Mouse (Mus musculus) midbrain, embryonic 10.5 days (tissue): Measurements from ENCODE around the gene Ccdc141. TPM values are rescaled to one million over a fixed set of nuclear protein-coding genes. Genes with fewer than 3 reads are reported as not detected.

Experiments
- DNase-seq: peaks from one replicate; pipeline ENCODE4 v3.0.0-alpha.2; 2017; ENCODE audit warnings: low spot score
- H3K27ac ChIP-seq: fragments of 300-500 bp; sonication (generic); replicated peaks from 2 replicates; pipeline ENCODE4 v1.5.1; 2016; ENCODE audit warnings: mild to moderate bottlenecking
- H3K27me3 ChIP-seq: fragments of 300-500 bp; sonication (generic); 2 replicates; pipeline ENCODE4 v1.6.1; 2016; ENCODE audit warnings: low read depth, mild to moderate bottlenecking; ENCODE audit not compliant: poor library complexity, severe bottlenecking
- H3K36me3 ChIP-seq: fragments of 300-500 bp; sonication (generic); 2 replicates; pipeline ENCODE4 v1.6.1; 2016; ENCODE audit warnings: mild to moderate bottlenecking, moderate library complexity
- H3K4me1 ChIP-seq: fragments of 300-500 bp; sonication (generic); 2 replicates; pipeline ENCODE4 v1.6.1; 2016
- H3K4me3 ChIP-seq: fragments of 300-500 bp; sonication (generic); 2 replicates; pipeline ENCODE4 v1.5.1; 2016; ENCODE audit warnings: mild to moderate bottlenecking, moderate library complexity
- H3K9me3 ChIP-seq: fragments of 300-500 bp; sonication (generic); replicated peaks from 2 replicates; pipeline ENCODE4 v1.6.1; 2016; ENCODE audit warnings: mild to moderate bottlenecking
- WGBS: fragments of 180-500 bp; shearing (Covaris S2); methylation state at CpG from one replicate; pipeline ENCODE4 v1.1.7; 2016; 5-methylcytosine and 5-hydroxymethylcytosine counted together
- polyA plus RNA-seq: library from polyadenylated mRNA; unstranded; fragments of >200 nt; fragmentation: Nextera tagmentation; extraction: Ambion mirVana; gene quantifications from 2 replicates; pipeline ENCODE4 v1.2.1, GENCODE M21; 2016

Ccdc141 gene
- polyA plus RNA-seq, 1 experiment from 2014 or later: 4.3 TPM

GRCm38 (mm10) chr2:77189671-77190070, 19.2 kb upstream of the Ccdc141 start:
- Histone ChIP-seq H3K4me1 (no peaks in the 10 kb centered on the region), H3K4me3 (no peak overlapping the region), H3K36me3 (peaks cover 75% of the 10 kb centered on the region), H3K9me3 (no peaks in the 10 kb centered on the region), H3K27me3 (no peaks in the 10 kb centered on the region), H3K27ac (no peak overlapping the region)
- DNase-seq: peak; percentile 10
- 94% methylated on average over 7 of the region's 7 CpGs for WGBS

GRCm38 (mm10) chr2:77187501-77187900, 17.1 kb upstream of the Ccdc141 start:
- no peaks in the 10 kb centered on the region for H3K9me3 ChIP-seq
- DNase-seq: no peak
- no peaks in the 10 kb centered on the region for H3K4me1 ChIP-seq
- H3K36me3 ChIP-seq: peaks cover 66% of the 10 kb centered on the region
- no peak overlapping the region for H3K27ac ChIP-seq
- no peaks in the 10 kb centered on the region for H3K27me3 ChIP-seq
- H3K4me3 ChIP-seq: no peak overlapping the region
- 91% methylated on average over 3 of the region's 3 CpGs for WGBS

GRCm38 (mm10) chr2:77186912-77187311, 16.5 kb upstream of the Ccdc141 start:
- H3K36me3 ChIP-seq: peaks cover 60% of the 10 kb centered on the region
- H3K9me3 ChIP-seq: no peaks in the 10 kb centered on the region
- 76% methylated on average over 8 of the region's 8 CpGs for WGBS
- H3K27me3 ChIP-seq: no peaks in the 10 kb centered on the region
- no peaks in the 10 kb centered on the region for H3K4me1 ChIP-seq
- no peak overlapping the region for H3K27ac ChIP-seq
- DNase-seq: no peak
- no peak overlapping the region for H3K4me3 ChIP-seq

GRCm38 (mm10) chr2:77184049-77184571, 13.7 kb upstream of the Ccdc141 start:
- no peak for DNase-seq
- Histone ChIP-seq H3K27ac (no peak overlapping the region), H3K9me3 (no peaks in the 10 kb centered on the region), H3K36me3 (peaks cover 39% of the 10 kb centered on the region), H3K4me3 (no peak overlapping the region), H3K4me1 (no peaks in the 10 kb centered on the region), H3K27me3 (no peaks in the 10 kb centered on the region)
- WGBS: 86% methylated on average over 8 of the region's 8 CpGs

GRCm38 (mm10) chr2:77183646-77184045, 13.2 kb upstream of the Ccdc141 start:
- H3K9me3 ChIP-seq: no peaks in the 10 kb centered on the region
- no peak overlapping the region for H3K4me3 ChIP-seq
- H3K4me1 ChIP-seq: no peaks in the 10 kb centered on the region
- no peak for DNase-seq
- peaks cover 37% of the 10 kb centered on the region for H3K36me3 ChIP-seq
- 92% methylated on average over 2 of the region's 2 CpGs for WGBS
- H3K27me3 ChIP-seq: no peaks in the 10 kb centered on the region
- H3K27ac ChIP-seq: no peak overlapping the region

GRCm38 (mm10) chr2:77182996-77183380, 12.6 kb upstream of the Ccdc141 start:
- no peak overlapping the region for H3K4me3 ChIP-seq
- H3K9me3 ChIP-seq: no peaks in the 10 kb centered on the region
- no peak for DNase-seq
- no peak overlapping the region for H3K27ac ChIP-seq
- peaks cover 31% of the 10 kb centered on the region for H3K36me3 ChIP-seq
- no peaks in the 10 kb centered on the region for H3K4me1 ChIP-seq
- no peaks in the 10 kb centered on the region for H3K27me3 ChIP-seq
- WGBS: 86% methylated on average over 6 of the region's 6 CpGs

GRCm38 (mm10) chr2:77182271-77182995, 12.0 kb upstream of the Ccdc141 start:
- WGBS: 88% methylated on average over 4 of the region's 4 CpGs
- DNase-seq: no peak

GRCm38 (mm10) chr2:77177472-77177871, 7.0 kb upstream of the Ccdc141 start:
- Histone ChIP-seq H3K27ac (peak overlapping the region; percentile 55), H3K9me3 (no peaks in the 10 kb centered on the region)

More at GRCm38 (mm10) chr2:77182271-77182995, 12.0 kb upstream of the Ccdc141 start:
- H3K36me3 ChIP-seq: peaks cover 25% of the 10 kb centered on the region
- H3K4me1 ChIP-seq: no peaks in the 10 kb centered on the region
- no peaks in the 10 kb centered on the region for H3K9me3 ChIP-seq
- H3K27me3 ChIP-seq: no peaks in the 10 kb centered on the region
- no peak overlapping the region for H3K27ac ChIP-seq
- no peak overlapping the region for H3K4me3 ChIP-seq

GRCm38 (mm10) chr2:77176413-77176812, 6.0 kb upstream of the Ccdc141 start:
- peak; percentile 11 for DNase-seq
- H3K36me3 ChIP-seq: peaks cover 2% of the 10 kb centered on the region; the same call in 1 of the 2 replicates
- no peaks in the 10 kb centered on the region for H3K27me3 ChIP-seq
- 78% methylated on average over 10 of the region's 10 CpGs for WGBS
- H3K4me3 ChIP-seq: no peak overlapping the region
- H3K27ac ChIP-seq: 0 out of 2 replicates have a peak overlapping the region, but pooled peaks have one; percentile 28
- H3K4me1 ChIP-seq: peaks cover 29% of the 10 kb centered on the region
- H3K9me3 ChIP-seq: no peaks in the 10 kb centered on the region

More at GRCm38 (mm10) chr2:77177472-77177871, 7.0 kb upstream of the Ccdc141 start:
- no peak overlapping the region for H3K4me3 ChIP-seq
- peaks cover 19% of the 10 kb centered on the region for H3K4me1 ChIP-seq
- DNase-seq: peak; percentile 11
- no peaks in the 10 kb centered on the region for H3K27me3 ChIP-seq
- WGBS: 84% methylated on average over 2 of the region's 2 CpGs
- peaks cover 2% of the 10 kb centered on the region; the same call in 1 of the 2 replicates for H3K36me3 ChIP-seq

GRCm38 (mm10) chr2:77175411-77175810, 5.0 kb upstream of the Ccdc141 start:
- peak; percentile 7 for DNase-seq
- no peaks in the 10 kb centered on the region for H3K9me3 ChIP-seq
- H3K27me3 ChIP-seq: no peaks in the 10 kb centered on the region
- H3K4me1 ChIP-seq: peaks cover 39% of the 10 kb centered on the region
- 0 out of 2 replicates have a peak overlapping the region, but pooled peaks have one; percentile 9 for H3K27ac ChIP-seq
- peaks cover 2% of the 10 kb centered on the region; the same call in 1 of the 2 replicates for H3K36me3 ChIP-seq
- H3K4me3 ChIP-seq: no peak overlapping the region
- 78% methylated on average over 7 of the region's 7 CpGs for WGBS

GRCm38 (mm10) chr2:77174313-77174712, 3.9 kb upstream of the Ccdc141 start:
- H3K36me3 ChIP-seq: no peaks in the 10 kb centered on the region
- H3K27me3 ChIP-seq: no peaks in the 10 kb centered on the region
- 74% methylated on average over 2 of the region's 2 CpGs for WGBS
- DNase-seq: peak; percentile 7
- no peak overlapping the region for H3K4me3 ChIP-seq
- no peaks in the 10 kb centered on the region for H3K9me3 ChIP-seq
- no peak overlapping the region for H3K27ac ChIP-seq
- H3K4me1 ChIP-seq: peaks cover 50% of the 10 kb centered on the region

- no peak overlapping the region for H3K4me3 ChIP-seq
- no peak overlapping the region for H3K27ac ChIP-seq
- H3K4me1 ChIP-seq: peaks cover 52% of the 10 kb centered on the region
- DNase-seq: peak; percentile 4
- H3K27me3 ChIP-seq: no peaks in the 10 kb centered on the region; the same call in 1 of the 2 replicates
- 91% methylated on average over 6 of the region's 6 CpGs for WGBS
- H3K9me3 ChIP-seq: no peaks in the 10 kb centered on the region
- no peaks in the 10 kb centered on the region for H3K36me3 ChIP-seq
Measured at GRCm38 (mm10) chr2:77173821-77174220, 3.4 kb upstream of the Ccdc141 start.

- whole genome bisulfite sequencing: 81% methylated on average over 6 of the region's 6 CpGs
- no peak overlapping the region for H3K27ac ChIP-seq
- no peaks in the 10 kb centered on the region for H3K36me3 ChIP-seq
- H3K4me3 ChIP-seq: no peak overlapping the region
- no peak for DNase-seq
- no peaks in the 10 kb centered on the region; the same call in 1 of the 2 replicates for H3K27me3 ChIP-seq
- H3K9me3 ChIP-seq: no peaks in the 10 kb centered on the region
- peaks cover 52% of the 10 kb centered on the region for H3K4me1 ChIP-seq
Measured at GRCm38 (mm10) chr2:77173366-77173765, 2.9 kb upstream of the Ccdc141 start.
